In genomic region chr2:167490813-167491525, GRCm38 (mm10) we compare ENCODE assay signal across 9 mouse cellular contexts. TPM values are rescaled to one million over a fixed set of nuclear protein-coding genes. Genes with fewer than 3 reads are reported as not detected.
DNase-seq lines count a peak whose midpoint lies in the region; ATAC-seq and TF ChIP-seq lines count a peak whose summit lies in the region.
"Had no signal": no experiment of that assay in that cellular context is flagged by ENCODE, and none has a peak within 500 bp of the region (broad histone marks: within the 10 kb centered on the region; RNA-seq: fewer than 3 reads in every experiment).

No protein-coding gene starts in this region.

- H3K4me1 ChIP-seq in lung, embryonic 15.5 days = peaks cover 19% of the 10 kb centered on the region
- peaks cover 24% of the 10 kb centered on the region for H3K4me1 ChIP-seq in heart, postnatal 0 days (ENCODE audit: control insufficient read depth, insufficient read depth)
- H3K4me1 ChIP-seq in limb, embryonic 11.5 days (ENCODE audit: control insufficient read depth, insufficient read depth, low read length) = peaks cover 10% of the 10 kb centered on the region; the same call in 1 of the 2 replicates

- no peak for ATAC-seq in lung, embryonic 15.5 days (ENCODE audit: borderline replicate concordance, extremely low read depth, low FRiP score, low TSS enrichment)
- no peak for ATAC-seq in heart, postnatal 0 days (ENCODE audit: insufficient read depth, low read depth)
- no peak for ATAC-seq in limb, embryonic 11.5 days (ENCODE audit: insufficient number of reproducible peaks, low FRiP score, low TSS enrichment, low read depth)

- peak overlapping the region; percentile 94 for H3K4me2 ChIP-seq in lung, embryonic 15.5 days
- peak overlapping the region; percentile 94 for H3K4me2 ChIP-seq in heart, postnatal 0 days (ENCODE audit: low read depth, low read length)
- peak overlapping the region; percentile 76; the same call in 1 of the 2 replicates for H3K4me2 ChIP-seq in limb, embryonic 11.5 days (ENCODE audit: low read depth, severe bottlenecking)

- H3K36me3 ChIP-seq in lung, embryonic 15.5 days = no peaks in the 10 kb centered on the region
- H3K36me3 ChIP-seq in heart, postnatal 0 days (replicated peaks; ENCODE audit: control insufficient read depth, insufficient read depth, low read length) = no peaks in the 10 kb centered on the region
- H3K36me3 ChIP-seq in limb, embryonic 11.5 days (ENCODE audit: control insufficient read depth, insufficient read depth, low read length) = no peaks in the 10 kb centered on the region

- no peak for TF ChIP-seq CTCF in heart, postnatal 0 days (IDR thresholded peaks at IDR 0.05; ENCODE audit: low read depth)

- H3K4me3 ChIP-seq in lung, embryonic 15.5 days = peak overlapping the region; percentile 100
- peak overlapping the region; percentile 100 for H3K4me3 ChIP-seq in heart, postnatal 0 days (ENCODE audit: low read depth, low read length)
- no peak overlapping the region for H3K4me3 ChIP-seq in limb, embryonic 11.5 days (ENCODE audit: low read depth, low read length)

- H3K9me3 ChIP-seq in lung, embryonic 15.5 days = no peaks in the 10 kb centered on the region
- H3K9me3 ChIP-seq in heart, postnatal 0 days (replicated peaks; ENCODE audit: control insufficient read depth, low read length) = no peaks in the 10 kb centered on the region
- H3K9me3 ChIP-seq in limb, embryonic 11.5 days (ENCODE audit: control insufficient read depth, low read length) = no peaks in the 10 kb centered on the region

- WGBS in lung, embryonic 15.5 days = 70% methylated on average over 4 of the region's 4 CpGs
- 74% methylated on average over 4 of the region's 4 CpGs for WGBS in heart, postnatal 0 days
- 83% methylated on average over 4 of the region's 4 CpGs for WGBS in limb, embryonic 11.5 days

- DNase-seq in lung, adult 18-20 months = no peak
- peak; percentile 44 to 52 for DNase-seq in cerebellum, postnatal 36 days
- DNase-seq in heart, postnatal 0 days (ENCODE audit: low spot score) = no peak
- no peak for DNase-seq in limb, embryonic 11.5 days (ENCODE audit: low spot score)
- peak; percentile 58 to 78 for DNase-seq in right cerebral cortex, postnatal 36 days (ENCODE audit: low spot score in 2 of 2)
- DNase-seq in kidney, adult 8-10 months = no peak
- no peak for DNase-seq in ovary, postnatal 14 days (ENCODE audit: low spot score)

- no peak for TF ChIP-seq EP300 in heart, postnatal 0 days (IDR thresholded peaks at IDR 0.05; ENCODE audit: low read depth)

- peak overlapping the region; percentile 92; the same call in 1 of the 2 replicates for H3K9ac ChIP-seq in lung, embryonic 15.5 days
- peak overlapping the region; percentile 99; the same call in 1 of the 2 replicates for H3K9ac ChIP-seq in heart, postnatal 0 days (replicated peaks; ENCODE audit: low read depth, low read length)
- no peak overlapping the region for H3K9ac ChIP-seq in limb, embryonic 11.5 days (ENCODE audit: low read length)

- H3K27ac ChIP-seq in lung, embryonic 15.5 days = no peak overlapping the region
- peak overlapping the region; percentile 2; the same call in 1 of the 2 replicates for H3K27ac ChIP-seq in heart, postnatal 0 days (ENCODE audit: low read depth)
- H3K27ac ChIP-seq in limb, embryonic 11.5 days (replicated peaks; ENCODE audit: low read depth, low read length) = no peak overlapping the region

- no peaks in the 10 kb centered on the region for H3K27me3 ChIP-seq in lung, embryonic 15.5 days
- no peaks in the 10 kb centered on the region for H3K27me3 ChIP-seq in heart, postnatal 0 days (ENCODE audit: control insufficient read depth, insufficient read depth, low read length)
- H3K27me3 ChIP-seq in limb, embryonic 11.5 days (ENCODE audit: control insufficient read depth, insufficient read depth, low read length) = no peaks in the 10 kb centered on the region

RNA-seq across cellular contexts. Expression of gene Rnf114, which starts 1.5 kb away (rescaled TPM):
- 99.8 and 102 TPM in 2 replicates for polyA plus RNA-seq in lung, embryonic 15.5 days (2015; fragmentation: Nextera tagmentation; extraction: Ambion mirVana)
- total RNA-seq in heart, postnatal 0 days (2014; rRNA removed; ENCODE audit: low replicate concordance) = 90.0 and 102 TPM in 2 replicates
- 63.6 and 73.9 TPM in 2 replicates for polyA plus RNA-seq in heart, postnatal 0 days (2015; fragmentation: Nextera tagmentation; extraction: Ambion mirVana)
- 111 and 114 TPM in 2 replicates for polyA plus RNA-seq in limb, embryonic 11.5 days (2014; fragmentation: Nextera tagmentation; extraction: Ambion mirVana)

RNA-seq across cellular contexts. Expression of gene Spata2, which starts 1.7 kb away (rescaled TPM):
- 12.3 and 15.7 TPM in 2 replicates for polyA plus RNA-seq in lung, embryonic 15.5 days (2015; fragmentation: Nextera tagmentation; extraction: Ambion mirVana)
- total RNA-seq in heart, postnatal 0 days (2014; rRNA removed; ENCODE audit: low replicate concordance) = 17.2 and 17.6 TPM in 2 replicates
- 9.1 and 12.2 TPM in 2 replicates for polyA plus RNA-seq in heart, postnatal 0 days (2015; fragmentation: Nextera tagmentation; extraction: Ambion mirVana)
- 14.6 and 16.0 TPM in 2 replicates for polyA plus RNA-seq in limb, embryonic 11.5 days (2014; fragmentation: Nextera tagmentation; extraction: Ambion mirVana)

RNA-seq across cellular contexts. Expression of gene Snai1, which starts 47.0 kb away (rescaled TPM):
- 107 and 109 TPM in 2 replicates for polyA plus RNA-seq in lung, embryonic 15.5 days (2015; fragmentation: Nextera tagmentation; extraction: Ambion mirVana)
- total RNA-seq in heart, postnatal 0 days (2014; rRNA removed; ENCODE audit: low replicate concordance) = 1.5 TPM in 1 of 2 replicates, not detected in the other
- polyA plus RNA-seq in heart, postnatal 0 days (2015; fragmentation: Nextera tagmentation; extraction: Ambion mirVana) = 6.0 and 7.0 TPM in 2 replicates
- polyA plus RNA-seq in limb, embryonic 11.5 days (2014; fragmentation: Nextera tagmentation; extraction: Ambion mirVana) = 102 and 104 TPM in 2 replicates
- total RNA-seq: common myeloid progenitor, adult 5-6 weeks had no signal

Comparison
In these comparisons a context has a peak if more than half of its experiments do, and no peak if none do; other contexts are left out.
1. DNase-seq: peak in cerebellum, postnatal 36 days (2 of 2) and right cerebral cortex, postnatal 36 days (2 of 2); none in lung, adult 18-20 months (0 of 2), heart, postnatal 0 days (single experiment), limb, embryonic 11.5 days (single experiment), kidney, adult 8-10 months (0 of 2) and ovary, postnatal 14 days (single experiment).
2. RNA of gene Snai1, which starts 47.0 kb away (polyA plus RNA-seq): 107 to 109 TPM in lung, embryonic 15.5 days and 102 to 104 TPM in limb, embryonic 11.5 days; 6.0 to 7.0 TPM in heart, postnatal 0 days; every median in the first group is over 10 times any median in the second.
3. Peak in every context shown above with its lines, with median percentiles within 50 percentile points of each other: H3K4me2 ChIP-seq.